Mouse (Mus musculus) liver, postnatal 0 days (tissue): ENCODE measurements around the gene Nckap1.

Source experiments
- CTCF ChIP-seq: sonication (generic); IDR thresholded peaks from 2 replicates; pipeline ENCODE4 v1.5.1; 2016; ENCODE audit warnings: antibody characterized with exemption, low read depth
- EP300 ChIP-seq: IDR thresholded peaks from 2 replicates; pipeline ENCODE4 v1.6.1; 2016; ENCODE audit warnings: antibody characterized with exemption, low read depth, mild to moderate bottlenecking

- TF ChIP-seq CTCF (no peak), EP300 (no peak)
Measured at GRCm38 (mm10) chr2:80618991-80619390, 37.8 kb upstream of the Nckap1 start.
